Mouse (Mus musculus): ENCODE data around the gene Drd4.
A peak's percentile ranks its signal among the peaks of the same experiment; 100 is the strongest.

Gene Drd4

GRCm38 (mm10) chr7:141292583-141293388, 980 bp downstream of the Drd4 start:
- no peak for DNase-seq (ENCODE audit: low spot score)

- DNase-seq (ENCODE audit: low spot score), result no peak
These were observed 2.2 kb downstream of the Drd4 start for GRCm38 (mm10) chr7:141293852-141294471.

GRCm38 (mm10) chr7:141294479-141294878, 2.7 kb downstream of the Drd4 start:
- DNase-seq (ENCODE audit: low spot score), result no peak

GRCm38 (mm10) chr7:141297926-141298650, 6.3 kb downstream of the Drd4 start:
- no peak for DNase-seq (ENCODE audit: low spot score)

- no peak for DNase-seq (ENCODE audit: low spot score)
These were observed 7.4 kb downstream of the Drd4 start for GRCm38 (mm10) chr7:141299175-141299574.

GRCm38 (mm10) chr7:141301386-141301785, 9.6 kb downstream of the Drd4 start:
- no peak for DNase-seq (ENCODE audit: low spot score)

- DNase-seq (ENCODE audit: low spot score), result no peak
These were observed 11.0 kb downstream of the Drd4 start for GRCm38 (mm10) chr7:141302702-141303268.

- DNase-seq (ENCODE audit: low spot score), result no peak
These were observed 12.7 kb downstream of the Drd4 start for GRCm38 (mm10) chr7:141304537-141304936.

GRCm38 (mm10) chr7:141314416-141314815, 22.6 kb downstream of the Drd4 start:
- no peak for DNase-seq (ENCODE audit: low spot score)

- DNase-seq (ENCODE audit: low spot score), result no peak
These were observed 23.3 kb downstream of the Drd4 start for GRCm38 (mm10) chr7:141315076-141315475.

GRCm38 (mm10) chr7:141315974-141316373, 24.2 kb downstream of the Drd4 start:
- DNase-seq (ENCODE audit: low spot score), result peak; percentile 60

- no peak for DNase-seq (ENCODE audit: low spot score)
These were observed 25.9 kb downstream of the Drd4 start for GRCm38 (mm10) chr7:141317619-141318132.

GRCm38 (mm10) chr7:141319446-141319845, 27.6 kb downstream of the Drd4 start:
- no peak for DNase-seq (ENCODE audit: low spot score)

- DNase-seq (ENCODE audit: low spot score), result no peak
These were observed 32.9 kb downstream of the Drd4 start for GRCm38 (mm10) chr7:141324686-141325085.

- no peak for DNase-seq (ENCODE audit: low spot score)
These were observed 35.0 kb downstream of the Drd4 start for GRCm38 (mm10) chr7:141326546-141327446.

GRCm38 (mm10) chr7:141327469-141328372, 35.9 kb downstream of the Drd4 start, which contains the start of the genes Deaf1 and Tmem80:
Gene Deaf1, minus strand, starts transcription at chr7:141327690.
Gene Tmem80, plus strand, starts transcription at chr7:141327739.
- peak; percentile 99 for DNase-seq (ENCODE audit: low spot score)

GRCm38 (mm10) chr7:141328373-141328990, 36.7 kb downstream of the Drd4 start:
- DNase-seq (ENCODE audit: low spot score), result no peak

- no peak for DNase-seq (ENCODE audit: low spot score)
These were observed 38.9 kb downstream of the Drd4 start for GRCm38 (mm10) chr7:141330706-141331105.

- DNase-seq (ENCODE audit: low spot score), result no peak
These were observed 40.2 kb downstream of the Drd4 start for GRCm38 (mm10) chr7:141331990-141332389.

Data from ovary, postnatal 36 days (tissue).